Mouse (Mus musculus) forebrain, embryonic 10.5 days (tissue): ENCODE results near the gene Zbed6. TPM values are rescaled to one million over a fixed set of nuclear protein-coding genes. Genes with fewer than 3 reads are reported as not detected.
"Not testable (repeated sequence)": the region's sequence is repeated elsewhere in the genome, so short reads cannot be mapped to it uniquely, and the experiment has no call there.

Source experiments
- DNase-seq: peaks from one replicate; pipeline ENCODE4 v3.0.0-alpha.2; 2017; ENCODE audit warnings: low spot score; ENCODE audit errors: extremely low spot score
- H3K27ac ChIP-seq: fragments of 300-500 bp; sonication (generic); 2 replicates; pipeline ENCODE4 v1.5.1; 2016; ENCODE audit warnings: mild to moderate bottlenecking
- H3K27me3 ChIP-seq: fragments of 300-500 bp; sonication (generic); 2 replicates; pipeline ENCODE4 v1.6.1; 2016; ENCODE audit warnings: mild to moderate bottlenecking; ENCODE audit not compliant: poor library complexity, severe bottlenecking
- H3K36me3 ChIP-seq: fragments of 300-500 bp; sonication (generic); replicated peaks from 2 replicates; pipeline ENCODE4 v1.6.1; 2016; ENCODE audit warnings: mild to moderate bottlenecking, moderate library complexity
- H3K4me1 ChIP-seq: fragments of 300-500 bp; sonication (generic); 2 replicates; pipeline ENCODE4 v1.6.1; 2016
- H3K4me3 ChIP-seq: fragments of 300-500 bp; sonication (generic); 2 replicates; pipeline ENCODE4 v1.5.1; 2016; ENCODE audit warnings: mild to moderate bottlenecking, moderate library complexity
- H3K9me3 ChIP-seq: fragments of 300-500 bp; sonication (generic); 2 replicates; pipeline ENCODE4 v1.6.1; 2016; ENCODE audit warnings: mild to moderate bottlenecking, moderate library complexity
- WGBS: fragments of 180-500 bp; shearing (Covaris S2); methylation state at CpG from one replicate; pipeline ENCODE4 v1.1.7; 2016; 5-methylcytosine and 5-hydroxymethylcytosine counted together
- polyA plus RNA-seq: library from polyadenylated mRNA; unstranded; fragments of >200 nt; fragmentation: Nextera tagmentation; extraction: Ambion mirVana; gene quantifications from 2 replicates; pipeline ENCODE4 v1.2.1, GENCODE M21; 2016

Zbed6 gene
- not detected in 2 replicates for polyA plus RNA-seq

DNA sequence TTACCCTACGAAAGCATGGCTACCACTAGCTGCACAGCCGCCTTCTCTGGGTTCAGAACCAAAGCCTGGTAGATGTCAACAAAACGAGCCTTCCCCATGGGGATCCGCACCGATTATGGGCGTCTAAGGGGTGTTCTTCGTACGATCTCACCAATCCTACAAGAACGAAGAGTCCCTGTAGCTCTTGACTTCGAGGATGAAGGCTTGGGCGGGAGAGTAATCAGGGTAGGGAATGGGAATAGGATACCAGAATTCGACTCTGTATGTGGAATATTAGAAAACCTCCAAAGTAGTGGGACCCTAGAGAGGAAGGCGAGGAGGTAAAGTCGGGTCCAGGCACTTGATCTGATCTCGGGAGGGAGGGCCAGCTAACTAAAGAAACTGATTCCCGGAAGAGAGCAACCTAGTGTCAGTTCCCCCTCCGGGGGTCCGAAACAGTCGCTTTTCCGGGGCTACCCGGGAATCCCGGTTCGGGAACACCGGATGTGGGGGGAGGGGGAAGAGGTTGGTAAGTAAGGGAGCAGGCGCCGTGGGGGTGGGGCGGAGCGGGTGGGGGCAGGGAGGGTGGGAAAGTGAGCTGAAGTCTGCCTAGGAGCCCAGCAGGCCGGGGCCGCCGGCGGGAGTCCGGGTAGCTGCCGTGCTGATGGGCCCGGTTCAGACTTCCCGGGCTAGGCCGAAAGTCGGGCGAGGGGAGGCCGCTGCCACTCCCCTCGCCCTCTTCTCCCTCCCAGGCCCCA lies at the start of gene Zbed6:
Zbed6 (minus strand) TSS at position 420 of the 737 bp plus-strand sequence.
- no peaks in the 10 kb centered on the region for H3K9me3 ChIP-seq
- peaks cover 38% of the 10 kb centered on the region for H3K36me3 ChIP-seq
- H3K4me3 ChIP-seq: peak within 1 kb of the TSS; percentile 84
- no peaks in the 10 kb centered on the region for H3K27me3 ChIP-seq
- peaks cover 33% of the 10 kb centered on the region for H3K4me1 ChIP-seq
- no peak for DNase-seq
- WGBS: 2% methylated on average over 41 of the region's 41 CpGs
- peak within 1 kb of the TSS; percentile 96 for H3K27ac ChIP-seq

DNA sequence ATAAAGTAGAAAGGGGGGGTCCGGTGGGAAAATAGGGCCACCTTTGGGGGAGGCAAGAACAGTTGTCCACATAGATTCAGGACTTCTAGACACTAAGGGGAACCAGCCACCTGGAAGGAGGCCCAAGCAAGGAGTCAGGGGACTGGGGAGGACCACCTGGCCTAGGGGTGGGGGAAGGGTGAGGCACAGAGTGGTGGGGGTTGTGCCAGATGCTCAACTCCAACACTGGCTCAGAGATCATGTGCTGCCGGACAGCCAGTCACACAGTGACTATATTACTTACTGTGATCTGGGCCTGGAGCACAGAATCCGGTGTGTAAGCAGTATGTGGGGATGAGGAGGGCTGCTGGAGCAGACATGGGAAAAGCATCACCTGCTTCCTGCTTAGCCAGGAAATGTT lies 48.6 kb upstream of the Zbed6 start:
- Histone ChIP-seq H3K27me3 (no peaks in the 10 kb centered on the region), H3K4me3 (no peak overlapping the region), H3K36me3 (peaks cover 3% of the 10 kb centered on the region), H3K27ac (peak overlapping the region; percentile 44), H3K4me1 (peaks cover 47% of the 10 kb centered on the region), H3K9me3 (no peaks in the 10 kb centered on the region)
- WGBS: 86% methylated on average over 3 of the region's 3 CpGs
- DNase-seq: no peak

DNA sequence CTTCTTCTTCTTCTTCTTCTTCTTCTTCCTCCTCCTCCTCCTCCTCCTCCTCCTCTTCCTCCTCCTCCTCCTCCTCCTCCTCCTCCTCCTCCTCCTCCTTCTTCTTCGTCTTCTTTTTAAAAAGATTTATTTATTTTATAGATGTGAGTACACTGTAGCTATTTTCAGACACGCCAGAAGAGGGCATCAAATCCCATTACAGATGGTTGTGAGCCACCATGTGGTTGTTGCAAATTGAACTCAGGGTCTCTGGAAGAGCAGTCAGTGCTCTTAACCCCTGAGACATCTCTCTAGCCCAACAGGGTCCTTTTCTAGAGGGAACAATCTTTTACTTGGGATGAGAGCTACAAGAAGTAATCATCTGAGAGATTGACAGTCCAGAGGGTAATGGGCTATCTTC lies 41.1 kb upstream of the Zbed6 start:
- not testable (repeated sequence) for H3K36me3 ChIP-seq, H3K4me1 ChIP-seq, DNase-seq, H3K27me3 ChIP-seq, H3K4me3 ChIP-seq, H3K9me3 ChIP-seq, H3K27ac ChIP-seq
- 16% methylated on average over 1 of the region's 2 CpGs for WGBS

DNA sequence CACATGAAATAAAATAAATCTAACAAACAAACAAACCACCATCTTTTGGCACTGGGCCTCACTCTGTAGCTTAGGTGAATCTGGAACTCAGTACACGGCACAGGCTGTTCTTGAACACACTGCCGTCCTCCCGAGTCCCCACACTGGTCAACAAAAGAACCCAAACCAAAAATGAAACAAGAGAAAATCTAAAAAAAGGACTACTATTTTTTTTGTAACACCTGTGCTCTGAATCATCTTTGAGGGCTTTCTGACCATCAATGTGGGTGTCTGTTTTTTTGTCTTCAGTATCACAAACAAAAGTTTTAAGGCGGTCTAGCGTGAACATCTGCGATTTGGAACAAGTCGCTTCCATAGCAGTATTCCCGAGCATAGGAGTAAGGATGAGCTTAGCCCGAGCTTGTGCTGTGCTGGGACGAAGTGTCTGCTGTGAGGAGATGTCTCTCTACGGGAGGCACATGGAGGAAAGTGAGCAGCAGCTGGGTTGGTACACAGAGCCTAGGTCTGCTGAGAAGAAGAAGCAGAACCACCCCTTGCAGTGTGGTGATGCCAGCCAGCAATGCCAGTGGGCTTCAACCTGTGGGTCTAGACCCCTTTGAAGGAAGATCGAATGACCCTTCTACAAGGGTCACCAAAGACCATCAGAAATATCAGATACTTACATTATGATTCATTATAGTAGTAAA lies 37.4 kb upstream of the Zbed6 start:
- Histone ChIP-seq H3K27me3 (no peaks in the 10 kb centered on the region), H3K36me3 (no peaks in the 10 kb centered on the region), H3K27ac (no peak overlapping the region), H3K4me1 (peaks cover 34% of the 10 kb centered on the region), H3K4me3 (no peak overlapping the region), H3K9me3 (no peaks in the 10 kb centered on the region)
- DNase-seq: no peak
- 94% methylated on average over 12 of the region's 12 CpGs for WGBS

DNA sequence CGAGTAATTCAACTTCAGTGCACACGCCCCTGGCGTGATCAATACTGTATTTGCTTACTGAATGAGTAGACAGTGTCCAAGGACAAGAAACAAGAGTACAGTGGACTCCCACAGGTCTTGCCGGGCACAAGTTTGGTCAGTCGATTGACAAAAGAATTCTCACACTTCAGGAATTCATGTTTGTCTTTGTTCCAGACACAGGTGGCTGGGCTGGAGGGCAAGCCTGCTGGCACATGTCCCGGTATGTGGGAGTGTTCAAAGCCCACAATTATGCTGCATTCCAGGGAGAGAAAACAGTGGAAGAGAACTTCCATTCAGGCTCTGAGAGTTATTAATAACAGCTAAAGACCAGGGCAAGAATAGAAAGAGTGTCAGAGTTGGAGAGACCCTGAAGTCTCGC lies 35.2 kb upstream of the Zbed6 start:
- 54% methylated on average over 7 of the region's 7 CpGs for WGBS
- no peaks in the 10 kb centered on the region for H3K9me3 ChIP-seq
- no peaks in the 10 kb centered on the region for H3K36me3 ChIP-seq
- H3K4me3 ChIP-seq: no peak overlapping the region
- no peaks in the 10 kb centered on the region for H3K27me3 ChIP-seq
- peaks cover 44% of the 10 kb centered on the region for H3K4me1 ChIP-seq
- peak overlapping the region; percentile 72 for H3K27ac ChIP-seq
- DNase-seq: no peak

DNA sequence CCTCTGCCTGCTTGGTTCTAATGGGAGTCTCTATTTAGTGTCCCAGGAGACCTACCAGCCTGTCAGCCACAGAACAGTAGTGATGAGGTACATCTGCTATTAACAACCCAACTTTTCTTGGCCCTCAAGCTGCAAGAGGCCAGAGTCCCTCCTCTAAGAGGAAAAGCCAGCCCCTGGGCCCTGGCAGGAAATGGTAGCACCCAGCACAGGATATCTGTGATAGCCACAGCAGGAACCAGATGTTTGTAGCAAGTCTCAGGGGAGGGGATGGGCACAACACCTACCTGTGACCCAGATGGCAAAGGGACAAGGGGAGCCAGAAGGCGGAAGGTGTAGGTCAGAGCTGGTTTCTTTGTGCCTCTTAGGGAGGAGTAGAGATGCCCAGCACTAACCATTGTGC lies 34.2 kb upstream of the Zbed6 start:
- WGBS: 89% methylated on average over 1 of the region's 1 CpGs
- H3K4me1 ChIP-seq: peaks cover 48% of the 10 kb centered on the region
- no peak overlapping the region for H3K4me3 ChIP-seq
- no peaks in the 10 kb centered on the region for H3K9me3 ChIP-seq
- H3K36me3 ChIP-seq: no peaks in the 10 kb centered on the region
- no peaks in the 10 kb centered on the region for H3K27me3 ChIP-seq
- peak overlapping the region; percentile 72 for H3K27ac ChIP-seq
- DNase-seq: no peak

DNA sequence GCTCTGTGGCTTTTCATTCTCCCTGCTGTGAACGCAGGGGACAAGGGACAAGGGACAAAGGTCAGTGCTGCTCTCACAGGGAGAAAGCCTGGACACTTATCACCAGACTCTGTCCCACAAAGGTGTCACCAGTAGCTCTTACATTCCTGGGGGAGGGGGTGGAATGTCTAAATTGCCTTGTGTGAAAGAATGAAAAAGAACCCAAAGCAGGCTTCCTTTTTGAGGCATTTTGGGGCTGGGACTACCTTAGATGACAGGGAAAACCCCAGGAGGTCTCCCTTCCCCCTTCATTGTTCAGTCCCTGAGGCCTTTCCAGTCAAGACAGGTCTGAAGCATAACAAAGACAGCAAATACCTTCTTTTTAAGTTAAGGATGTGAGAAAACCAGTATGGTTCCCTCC lies 33.6 kb upstream of the Zbed6 start:
- no peaks in the 10 kb centered on the region for H3K36me3 ChIP-seq
- no peak for DNase-seq
- H3K4me3 ChIP-seq: no peak overlapping the region
- H3K27me3 ChIP-seq: no peaks in the 10 kb centered on the region
- no peaks in the 10 kb centered on the region for H3K9me3 ChIP-seq
- peaks cover 51% of the 10 kb centered on the region for H3K4me1 ChIP-seq
- peak overlapping the region; percentile 72 for H3K27ac ChIP-seq
- WGBS: 0% methylated on average over 1 of the region's 1 CpGs

DNA sequence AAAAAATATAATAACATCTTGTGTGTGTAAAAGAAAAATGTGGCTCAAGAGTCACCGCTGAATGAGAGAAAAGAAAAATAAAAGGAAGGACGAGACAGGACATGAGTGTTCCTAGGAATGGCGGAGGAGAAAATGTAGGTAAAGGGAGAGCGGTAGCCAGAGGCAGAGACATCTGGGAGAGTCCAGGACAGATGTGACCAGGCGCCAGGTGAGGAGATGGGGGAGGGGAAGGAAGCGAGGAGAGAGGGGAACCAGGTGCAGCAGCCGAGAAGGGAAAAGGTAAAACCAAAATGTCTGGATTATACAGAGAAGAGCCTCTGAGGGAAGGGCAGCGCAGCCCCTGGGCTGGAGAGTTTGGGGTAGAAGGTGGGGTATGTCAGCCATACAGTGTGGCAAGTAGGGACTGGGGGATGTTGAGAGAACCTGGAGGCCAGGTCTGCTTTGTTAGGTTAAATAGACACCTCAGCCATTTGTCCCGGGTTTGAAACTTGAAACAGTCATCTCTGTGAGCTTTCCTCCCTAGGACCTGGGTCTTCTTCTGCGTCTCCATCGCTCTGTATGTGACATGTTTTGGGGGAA lies 32.9 kb upstream of the Zbed6 start:
- no peak for DNase-seq
- H3K27me3 ChIP-seq: no peaks in the 10 kb centered on the region
- H3K4me3 ChIP-seq: no peak overlapping the region
- H3K27ac ChIP-seq: peak overlapping the region; percentile 72
- H3K4me1 ChIP-seq: peaks cover 52% of the 10 kb centered on the region
- WGBS: 63% methylated on average over 11 of the region's 11 CpGs
- no peaks in the 10 kb centered on the region for H3K9me3 ChIP-seq
- H3K36me3 ChIP-seq: no peaks in the 10 kb centered on the region

DNA sequence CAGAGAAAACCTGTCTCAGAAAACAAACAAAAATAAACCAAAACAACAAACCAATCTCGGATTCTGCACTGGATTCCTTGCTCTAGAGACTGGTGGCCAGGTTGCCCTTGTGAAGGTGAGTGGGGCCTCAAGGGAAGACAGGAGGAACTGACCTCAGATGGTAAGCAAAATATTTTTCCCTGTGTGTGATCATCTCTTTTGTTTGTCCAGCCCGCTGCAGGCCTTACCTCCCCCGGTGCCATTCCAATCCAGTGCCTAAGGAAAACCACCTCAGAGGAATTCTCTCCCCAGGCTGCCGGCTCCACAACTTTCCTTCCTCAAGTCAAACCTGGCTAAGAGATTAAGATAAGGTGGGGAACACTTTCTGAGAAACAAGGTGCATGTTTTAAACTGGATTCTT lies 31.5 kb upstream of the Zbed6 start:
- DNase-seq: no peak
- no peak overlapping the region for H3K4me3 ChIP-seq
- no peaks in the 10 kb centered on the region for H3K27me3 ChIP-seq
- no peaks in the 10 kb centered on the region for H3K9me3 ChIP-seq
- 44% methylated on average over 4 of the region's 4 CpGs for WGBS
- peaks cover 54% of the 10 kb centered on the region for H3K4me1 ChIP-seq
- no peaks in the 10 kb centered on the region for H3K36me3 ChIP-seq
- H3K27ac ChIP-seq: peak overlapping the region; percentile 35; the same call in 1 of the 2 replicates

DNA sequence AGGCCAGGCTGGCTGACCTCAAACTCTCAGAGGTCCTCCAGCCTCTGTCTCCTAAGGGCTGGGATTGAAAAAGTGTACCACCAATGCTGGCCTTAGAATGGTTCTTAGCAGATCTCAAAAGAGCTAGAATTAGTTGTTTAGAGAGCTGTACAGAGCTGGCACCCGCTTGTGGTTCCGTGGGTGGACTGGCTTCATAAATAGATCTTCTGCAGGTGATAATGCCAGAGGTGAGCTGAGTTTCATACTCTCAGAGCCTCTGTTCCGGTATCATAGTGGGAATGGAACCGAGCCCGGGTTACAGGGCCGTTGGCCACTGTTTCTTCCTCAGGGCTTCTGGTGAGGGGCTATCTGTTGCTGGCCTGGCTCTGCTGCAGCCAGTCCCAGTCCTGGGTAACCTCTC lies 30.4 kb upstream of the Zbed6 start:
- 98% methylated on average over 6 of the region's 6 CpGs for WGBS
- Histone ChIP-seq H3K27me3 (no peaks in the 10 kb centered on the region), H3K4me3 (no peak overlapping the region), H3K9me3 (no peaks in the 10 kb centered on the region), H3K36me3 (no peaks in the 10 kb centered on the region), H3K4me1 (peaks cover 48% of the 10 kb centered on the region), H3K27ac (no peak overlapping the region)
- no peak for DNase-seq

DNA sequence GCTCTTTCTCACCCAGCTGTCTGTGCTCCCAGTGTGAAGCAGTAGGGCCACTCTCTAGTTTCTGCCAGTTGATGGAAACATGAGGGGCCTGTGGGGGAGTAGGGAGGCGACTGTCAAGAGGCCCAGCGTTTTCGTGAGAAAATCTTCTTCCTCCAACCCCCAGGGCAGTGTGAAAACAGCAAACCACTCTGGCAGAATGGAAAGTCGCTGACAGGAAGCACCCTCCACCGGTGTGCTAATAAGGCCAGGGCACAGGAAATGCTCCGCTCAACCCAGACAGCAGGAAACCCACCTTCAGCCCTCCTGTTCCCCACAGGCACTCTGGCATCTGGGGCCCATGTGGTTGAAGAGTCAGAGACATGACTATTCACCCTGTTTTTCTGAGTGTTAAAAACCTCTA lies 29.2 kb upstream of the Zbed6 start, which contains the start of gene Lax1:
Lax1 (minus strand) TSS at position 212 of the 400 bp plus-strand sequence.
- no peaks in the 10 kb centered on the region for H3K27me3 ChIP-seq
- H3K4me3 ChIP-seq: no peak within 1 kb of the TSS
- H3K4me1 ChIP-seq: peaks cover 36% of the 10 kb centered on the region
- no peaks in the 10 kb centered on the region for H3K9me3 ChIP-seq
- no peaks in the 10 kb centered on the region for H3K36me3 ChIP-seq
- no peak within 1 kb of the TSS for H3K27ac ChIP-seq
- WGBS: 54% methylated on average over 6 of the region's 6 CpGs
- no peak for DNase-seq

DNA sequence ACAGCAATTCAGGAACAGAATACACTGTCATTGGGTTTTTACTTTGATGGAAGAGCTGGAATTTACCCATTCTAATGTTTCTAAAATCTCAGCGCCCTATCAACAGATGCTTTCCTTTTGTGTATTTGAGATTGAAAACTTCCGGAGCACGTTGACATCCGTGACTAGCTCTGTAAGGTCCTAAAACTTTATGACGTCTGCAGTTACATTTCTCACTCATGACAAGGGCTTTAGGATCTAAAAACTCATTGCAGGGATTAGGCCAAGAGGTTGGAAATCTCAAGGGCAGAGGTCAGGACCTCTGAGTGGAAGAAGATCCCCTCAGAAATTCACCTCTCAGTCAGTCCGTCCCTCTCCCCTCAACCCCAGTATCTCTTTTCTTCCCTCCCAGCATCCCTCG lies 27.6 kb upstream of the Zbed6 start:
- H3K36me3 ChIP-seq: no peaks in the 10 kb centered on the region
- H3K4me1 ChIP-seq: peaks cover 21% of the 10 kb centered on the region
- no peak for DNase-seq
- no peaks in the 10 kb centered on the region for H3K27me3 ChIP-seq
- H3K9me3 ChIP-seq: no peaks in the 10 kb centered on the region
- no peak overlapping the region for H3K27ac ChIP-seq
- WGBS: 80% methylated on average over 7 of the region's 7 CpGs
- no peak overlapping the region for H3K4me3 ChIP-seq
